Mouse (Mus musculus): ENCODE data around the gene Daglb. TPM values are rescaled to one million over a fixed set of nuclear protein-coding genes. Genes with fewer than 3 reads are reported as not detected.

Gene Daglb
- polyA plus RNA-seq, 1 experiment from 2014 or later = 13.7 TPM

DNA sequence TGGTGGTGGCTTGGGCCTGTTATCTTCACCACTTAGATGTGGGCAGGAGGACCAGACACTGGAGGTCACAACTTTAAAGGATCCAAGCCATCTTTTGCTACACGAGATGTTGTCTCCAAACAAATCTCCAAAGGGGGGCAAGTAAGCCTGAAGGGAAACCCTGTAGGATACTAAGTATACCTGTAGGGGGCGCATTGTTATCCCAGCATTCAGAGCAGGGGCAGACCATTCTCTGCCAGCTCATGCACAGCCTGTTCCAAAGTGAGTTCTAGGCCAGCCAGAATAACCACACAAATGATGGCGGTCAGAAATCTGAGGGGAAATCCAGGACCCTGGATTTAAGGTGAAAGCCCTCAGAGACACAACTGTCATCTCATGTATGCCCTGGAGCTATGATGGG is 40.1 kb downstream of the Daglb start:
- Histone ChIP-seq H3K9me3 (ENCODE audit: control insufficient read depth, low read length) (no peaks in the 10 kb centered on the region), H3K9ac (ENCODE audit: low read depth, low read length) (no peak overlapping the region), H3K4me2 (no peak overlapping the region), H3K27me3 (replicated peaks; ENCODE audit: control insufficient read depth, insufficient read depth, low read length) (no peaks in the 10 kb centered on the region), H3K4me3 (ENCODE audit: low read depth, low read length) (no peak overlapping the region), H3K36me3 (ENCODE audit: control insufficient read depth, insufficient read depth, low read length) (peaks cover 38% of the 10 kb centered on the region), H3K4me1 (replicated peaks; ENCODE audit: control insufficient read depth, insufficient read depth, low read length) (peaks cover 16% of the 10 kb centered on the region), H3K27ac (ENCODE audit: low read depth, low read length) (no peak overlapping the region)
- WGBS = 66% methylated on average over 3 of the region's 3 CpGs
- ATAC-seq (replicated peaks; ENCODE audit: low FRiP score) (no peak), DNase-seq (ENCODE audit: low spot score) (no peak)

DNA sequence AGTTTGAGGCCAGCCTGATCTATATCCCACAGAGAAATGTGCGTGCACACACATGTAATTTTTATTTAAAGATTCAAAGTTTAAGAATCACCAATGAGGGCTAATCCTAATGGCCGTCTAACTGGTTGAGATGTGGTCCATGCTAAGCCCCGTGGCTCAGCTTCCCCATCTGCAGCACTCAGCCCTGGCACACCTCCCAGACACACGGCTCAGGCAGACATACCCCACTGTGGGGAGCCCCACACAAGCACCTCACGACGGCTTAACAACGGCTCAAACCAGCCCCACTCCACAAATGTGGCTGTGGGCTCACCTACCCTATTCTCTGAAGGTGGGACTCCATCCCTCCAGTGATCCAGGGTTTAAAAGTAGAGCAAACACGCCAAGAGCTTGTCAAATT is 40.7 kb downstream of the Daglb start:
- Histone ChIP-seq H3K9me3 (ENCODE audit: control insufficient read depth, low read length) (no peaks in the 10 kb centered on the region), H3K36me3 (ENCODE audit: control insufficient read depth, insufficient read depth, low read length) (peaks cover 38% of the 10 kb centered on the region), H3K4me1 (replicated peaks; ENCODE audit: control insufficient read depth, insufficient read depth, low read length) (peaks cover 22% of the 10 kb centered on the region), H3K4me3 (ENCODE audit: low read depth, low read length) (no peak overlapping the region), H3K27ac (ENCODE audit: low read depth, low read length) (no peak overlapping the region), H3K9ac (ENCODE audit: low read depth, low read length) (no peak overlapping the region), H3K27me3 (replicated peaks; ENCODE audit: control insufficient read depth, insufficient read depth, low read length) (no peaks in the 10 kb centered on the region), H3K4me2 (no peak overlapping the region)
- ATAC-seq (replicated peaks; ENCODE audit: low FRiP score) (no peak), DNase-seq (ENCODE audit: low spot score) (no peak)
- 91% methylated on average over 8 of the region's 8 CpGs for WGBS

DNA sequence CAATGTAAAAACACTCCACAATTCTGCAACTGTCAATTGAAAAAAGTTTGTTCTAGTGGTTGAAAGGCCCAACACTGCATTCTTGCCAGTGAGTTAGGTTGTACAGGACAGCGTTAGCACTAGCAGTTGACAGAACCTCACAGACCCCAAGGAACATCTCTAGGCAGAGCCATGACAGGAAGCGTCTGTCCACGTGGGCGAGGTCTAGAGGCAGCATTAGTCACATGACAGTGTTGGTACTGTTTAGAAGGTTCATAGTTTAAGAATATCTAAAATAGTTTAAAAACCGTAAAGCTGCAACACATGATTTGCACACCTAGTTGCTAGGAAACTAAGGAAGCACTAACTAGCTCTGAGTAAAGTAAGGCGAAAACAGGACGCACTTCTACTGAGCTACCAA is 41.2 kb downstream of the Daglb start:
- H3K4me1 ChIP-seq (replicated peaks; ENCODE audit: control insufficient read depth, insufficient read depth, low read length) = peaks cover 27% of the 10 kb centered on the region
- no peak overlapping the region for H3K4me3 ChIP-seq (ENCODE audit: low read depth, low read length)
- DNase-seq (ENCODE audit: low spot score) (no peak), ATAC-seq (replicated peaks; ENCODE audit: low FRiP score) (no peak)
- H3K9me3 ChIP-seq (ENCODE audit: control insufficient read depth, low read length) = no peaks in the 10 kb centered on the region
- H3K36me3 ChIP-seq (ENCODE audit: control insufficient read depth, insufficient read depth, low read length) = peaks cover 38% of the 10 kb centered on the region
- H3K27me3 ChIP-seq (replicated peaks; ENCODE audit: control insufficient read depth, insufficient read depth, low read length) = no peaks in the 10 kb centered on the region
- H3K4me2 ChIP-seq = no peak overlapping the region
- WGBS = 76% methylated on average over 7 of the region's 7 CpGs
- H3K9ac ChIP-seq (ENCODE audit: low read depth, low read length) = no peak overlapping the region
- H3K27ac ChIP-seq (ENCODE audit: low read depth, low read length) = no peak overlapping the region

DNA sequence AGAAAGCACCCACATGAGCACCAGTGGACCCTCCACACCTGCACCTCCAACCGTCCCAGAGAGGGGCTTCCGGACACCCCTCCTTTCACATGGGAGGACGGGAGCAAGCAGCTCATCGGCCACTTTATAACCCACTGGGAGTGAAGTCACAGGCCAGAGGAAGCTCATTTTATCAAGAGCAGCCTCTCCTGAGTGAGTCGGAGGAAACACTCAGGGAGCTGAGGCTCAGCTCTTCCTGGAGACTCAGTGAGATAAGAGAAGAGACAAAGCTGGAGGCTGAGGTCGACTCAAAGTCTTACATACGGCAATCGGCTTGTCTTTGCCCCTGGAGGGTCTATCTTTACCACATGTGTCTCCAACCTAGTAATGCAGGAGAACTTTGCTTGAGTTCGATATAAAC is 44.9 kb downstream of the Daglb start:
- peaks cover 40% of the 10 kb centered on the region for H3K36me3 ChIP-seq (ENCODE audit: control insufficient read depth, insufficient read depth, low read length)
- H3K9me3 ChIP-seq (ENCODE audit: control insufficient read depth, low read length) = no peaks in the 10 kb centered on the region
- peak overlapping the region; percentile 10; the same call in 1 of the 2 replicates for H3K4me3 ChIP-seq (ENCODE audit: low read depth, low read length)
- H3K9ac ChIP-seq (ENCODE audit: low read depth, low read length) = no peak overlapping the region; the same call in 1 of the 2 replicates
- H3K4me2 ChIP-seq = peak overlapping the region; percentile 53
- ATAC-seq (replicated peaks; ENCODE audit: low FRiP score) = peak; percentile 72
- no peak for DNase-seq (ENCODE audit: low spot score)
- peak overlapping the region; percentile 81 for H3K27ac ChIP-seq (ENCODE audit: low read depth, low read length)
- peaks cover 60% of the 10 kb centered on the region for H3K4me1 ChIP-seq (replicated peaks; ENCODE audit: control insufficient read depth, insufficient read depth, low read length)
- WGBS = 29% methylated on average over 9 of the region's 9 CpGs
- no peaks in the 10 kb centered on the region for H3K27me3 ChIP-seq (replicated peaks; ENCODE audit: control insufficient read depth, insufficient read depth, low read length)

DNA sequence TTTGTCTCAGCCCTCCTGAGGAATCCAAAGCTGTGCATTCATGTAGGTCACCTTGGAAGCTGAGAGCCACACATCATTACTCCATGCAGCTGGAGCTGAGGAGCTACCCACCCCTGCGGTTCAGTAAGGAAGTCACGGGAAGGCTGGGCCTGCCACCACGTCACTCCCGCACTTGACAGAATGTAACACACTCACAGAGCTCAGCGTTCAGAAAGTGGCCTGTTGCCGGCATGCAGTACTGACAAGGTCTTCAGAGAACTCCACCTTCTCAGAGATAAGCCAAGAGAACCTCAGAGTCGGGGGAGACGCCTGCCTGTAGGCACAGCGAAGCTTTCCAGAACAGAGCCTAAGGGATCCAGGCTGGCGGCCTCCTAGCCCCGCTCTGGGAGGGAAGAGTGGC is 45.4 kb downstream of the Daglb start:
- ATAC-seq (replicated peaks; ENCODE audit: low FRiP score) (peak; percentile 79), DNase-seq (ENCODE audit: low spot score) (peak; percentile 49)
- Histone ChIP-seq H3K27me3 (replicated peaks; ENCODE audit: control insufficient read depth, insufficient read depth, low read length) (no peaks in the 10 kb centered on the region), H3K27ac (ENCODE audit: low read depth, low read length) (peak overlapping the region; percentile 29), H3K36me3 (ENCODE audit: control insufficient read depth, insufficient read depth, low read length) (peaks cover 36% of the 10 kb centered on the region), H3K4me3 (ENCODE audit: low read depth, low read length) (peak overlapping the region; percentile 11; the same call in 1 of the 2 replicates), H3K4me1 (replicated peaks; ENCODE audit: control insufficient read depth, insufficient read depth, low read length) (peaks cover 60% of the 10 kb centered on the region), H3K4me2 (peak overlapping the region; percentile 53), H3K9me3 (ENCODE audit: control insufficient read depth, low read length) (no peaks in the 10 kb centered on the region), H3K9ac (ENCODE audit: low read depth, low read length) (no peak overlapping the region; the same call in 1 of the 2 replicates)
- WGBS = 36% methylated on average over 11 of the region's 11 CpGs

DNA sequence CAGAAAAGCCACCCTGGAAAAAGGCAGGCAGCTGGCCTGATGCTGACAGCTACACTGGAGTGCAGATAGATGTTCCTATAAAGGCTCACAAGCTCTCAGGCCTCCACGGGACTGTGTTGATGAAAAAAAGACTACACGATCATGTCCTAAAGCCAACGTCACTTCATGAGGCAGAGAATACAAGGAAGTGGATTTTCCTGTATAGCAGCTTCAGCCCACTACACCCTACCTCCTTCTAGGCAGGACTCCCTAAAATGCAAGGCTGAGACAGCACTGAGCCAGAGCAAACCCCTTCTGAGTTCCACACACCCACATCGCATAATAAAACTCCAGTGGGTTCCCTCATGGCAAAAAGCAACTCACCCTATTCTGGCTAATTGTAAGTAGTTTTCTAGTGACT is 47.2 kb downstream of the Daglb start:
- Histone ChIP-seq H3K36me3 (ENCODE audit: control insufficient read depth, insufficient read depth, low read length) (peaks cover 39% of the 10 kb centered on the region), H3K27me3 (replicated peaks; ENCODE audit: control insufficient read depth, insufficient read depth, low read length) (no peaks in the 10 kb centered on the region), H3K4me2 (no peak overlapping the region), H3K4me3 (ENCODE audit: low read depth, low read length) (no peak overlapping the region), H3K9me3 (ENCODE audit: control insufficient read depth, low read length) (no peaks in the 10 kb centered on the region), H3K9ac (ENCODE audit: low read depth, low read length) (no peak overlapping the region), H3K27ac (ENCODE audit: low read depth, low read length) (no peak overlapping the region; the same call in 1 of the 2 replicates), H3K4me1 (replicated peaks; ENCODE audit: control insufficient read depth, insufficient read depth, low read length) (peaks cover 60% of the 10 kb centered on the region)
- no peak for DNase-seq (ENCODE audit: low spot score)
- ATAC-seq (replicated peaks; ENCODE audit: low FRiP score) = no peak
- WGBS = 80% methylated on average over 4 of the region's 4 CpGs

DNA sequence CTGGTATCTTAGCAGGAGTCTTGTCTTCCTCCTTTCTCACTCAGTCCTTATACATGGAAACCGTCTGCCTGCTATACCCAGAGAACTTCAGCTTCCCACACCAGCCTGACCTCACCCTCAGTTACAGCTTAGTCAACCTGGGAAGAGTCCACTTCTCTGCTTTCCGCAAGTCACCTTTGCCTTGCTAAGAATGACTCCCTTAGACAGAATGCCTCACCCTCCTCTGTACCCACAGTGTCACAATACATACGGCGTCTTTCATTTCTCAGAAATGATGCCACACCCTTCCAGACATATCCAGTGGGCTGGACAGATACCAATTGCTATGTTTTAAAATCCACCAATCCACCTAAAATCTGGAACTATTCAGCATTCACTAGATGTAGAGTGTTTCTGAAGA is 47.9 kb downstream of the Daglb start:
- Histone ChIP-seq H3K27me3 (replicated peaks; ENCODE audit: control insufficient read depth, insufficient read depth, low read length) (no peaks in the 10 kb centered on the region), H3K4me3 (ENCODE audit: low read depth, low read length) (no peak overlapping the region), H3K4me2 (peak overlapping the region; percentile 24; the same call in 1 of the 2 replicates), H3K36me3 (ENCODE audit: control insufficient read depth, insufficient read depth, low read length) (peaks cover 39% of the 10 kb centered on the region), H3K4me1 (replicated peaks; ENCODE audit: control insufficient read depth, insufficient read depth, low read length) (peaks cover 60% of the 10 kb centered on the region), H3K27ac (ENCODE audit: low read depth, low read length) (peak overlapping the region; percentile 26; the same call in 1 of the 2 replicates), H3K9me3 (ENCODE audit: control insufficient read depth, low read length) (no peaks in the 10 kb centered on the region), H3K9ac (ENCODE audit: low read depth, low read length) (no peak overlapping the region)
- ATAC-seq (replicated peaks; ENCODE audit: low FRiP score) (peak; percentile 59), DNase-seq (ENCODE audit: low spot score) (no peak)
- 58% methylated on average over 4 of the region's 4 CpGs for WGBS

DNA sequence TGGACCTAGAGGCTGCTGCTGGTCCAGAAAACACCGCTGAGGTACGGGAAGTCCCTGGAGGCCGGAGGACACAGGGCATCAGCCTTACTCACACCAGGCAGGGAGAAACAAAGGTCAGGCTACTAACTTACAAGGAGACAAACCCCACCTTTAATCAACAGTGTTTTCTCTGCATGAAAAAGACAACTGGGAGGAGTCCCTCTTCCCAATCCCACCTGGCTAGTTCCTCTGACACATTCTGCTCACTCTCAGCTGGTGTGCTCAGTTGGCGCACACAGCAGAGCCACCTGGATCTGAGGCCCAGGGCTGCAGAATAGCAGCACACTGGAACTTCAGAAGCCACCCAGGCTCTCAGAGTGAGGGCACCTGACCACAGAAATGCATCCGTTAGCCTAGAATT is 50.5 kb downstream of the Daglb start:
- Histone ChIP-seq H3K4me2 (no peak overlapping the region), H3K36me3 (ENCODE audit: control insufficient read depth, insufficient read depth, low read length) (peaks cover 32% of the 10 kb centered on the region), H3K4me1 (replicated peaks; ENCODE audit: control insufficient read depth, insufficient read depth, low read length) (peaks cover 62% of the 10 kb centered on the region), H3K9me3 (ENCODE audit: control insufficient read depth, low read length) (no peaks in the 10 kb centered on the region), H3K27ac (ENCODE audit: low read depth, low read length) (no peak overlapping the region), H3K27me3 (replicated peaks; ENCODE audit: control insufficient read depth, insufficient read depth, low read length) (no peaks in the 10 kb centered on the region), H3K9ac (ENCODE audit: low read depth, low read length) (no peak overlapping the region), H3K4me3 (ENCODE audit: low read depth, low read length) (no peak overlapping the region)
- ATAC-seq (replicated peaks; ENCODE audit: low FRiP score) = no peak
- no peak for DNase-seq (ENCODE audit: low spot score)
- 92% methylated on average over 5 of the region's 5 CpGs for WGBS

DNA sequence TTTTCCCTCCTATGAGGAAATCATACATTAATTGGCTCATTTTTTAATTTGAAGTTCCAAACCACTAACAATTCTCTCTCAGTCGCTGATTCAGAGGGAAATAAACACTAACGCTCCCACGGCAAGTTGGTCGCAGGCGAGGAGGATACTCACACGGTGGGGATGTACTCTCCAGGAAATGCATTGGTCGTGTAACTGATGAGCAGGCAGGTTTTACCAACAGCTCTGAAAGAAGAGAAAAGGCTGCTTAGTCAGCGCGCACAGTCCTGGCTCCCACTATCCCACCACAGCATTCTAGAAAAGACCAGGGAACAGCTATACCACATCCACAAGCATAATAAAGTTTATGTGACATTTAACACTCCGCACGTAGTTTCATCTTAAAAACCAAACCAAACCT is 52.6 kb downstream of the Daglb start:
- no peak for ATAC-seq (replicated peaks; ENCODE audit: low FRiP score)
- no peak for DNase-seq (ENCODE audit: low spot score)
- peaks cover 53% of the 10 kb centered on the region for H3K4me1 ChIP-seq (replicated peaks; ENCODE audit: control insufficient read depth, insufficient read depth, low read length)
- no peak overlapping the region for H3K4me3 ChIP-seq (ENCODE audit: low read depth, low read length)
- WGBS = 84% methylated on average over 11 of the region's 11 CpGs
- no peak overlapping the region for H3K27ac ChIP-seq (ENCODE audit: low read depth, low read length)
- H3K36me3 ChIP-seq (ENCODE audit: control insufficient read depth, insufficient read depth, low read length) = peaks cover 27% of the 10 kb centered on the region
- no peak overlapping the region for H3K9ac ChIP-seq (ENCODE audit: low read depth, low read length)
- no peaks in the 10 kb centered on the region for H3K27me3 ChIP-seq (replicated peaks; ENCODE audit: control insufficient read depth, insufficient read depth, low read length)
- H3K9me3 ChIP-seq (ENCODE audit: control insufficient read depth, low read length) = no peaks in the 10 kb centered on the region
- H3K4me2 ChIP-seq = no peak overlapping the region
